Mouse (Mus musculus) liver, adult (tissue): ENCODE measurements around the gene Gm10409.
"Not testable (repeated sequence)": the region's sequence is repeated elsewhere in the genome, so short reads cannot be mapped to it uniquely, and the experiment has no call there.

Experiments used
- GATA4 ChIP-seq: IDR thresholded peaks from 2 replicates; pipeline ENCODE4 v1.6.1; 2014; ENCODE audit warnings: mild to moderate bottlenecking, low read length; ENCODE audit not compliant: insufficient replicate concordance

Gene Gm10409

DNA sequence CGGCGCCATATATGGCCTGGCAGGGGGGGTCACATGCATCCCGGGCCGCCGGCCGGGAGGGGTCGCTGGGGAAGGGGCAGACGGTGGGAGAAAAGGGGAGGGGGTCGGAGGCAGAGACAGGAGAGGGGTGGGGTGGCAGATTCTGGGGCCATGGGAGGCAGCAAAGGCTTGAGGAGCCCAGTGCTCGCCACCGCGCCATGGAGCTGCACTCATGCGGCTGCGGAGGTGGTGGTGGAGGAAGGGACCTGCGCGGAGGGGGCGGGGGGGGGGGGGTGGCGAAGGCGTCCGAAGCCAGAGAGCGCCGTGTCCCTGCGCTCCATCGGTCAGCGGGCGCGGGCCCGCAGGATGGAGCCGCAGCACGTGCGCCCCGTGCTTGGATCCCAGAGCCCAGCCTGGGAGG, at the start of gene Gm10409:
Gene Gm10409, plus strand, starts transcription at position 301 of the 400 bp plus-strand sequence.
- TF ChIP-seq GATA4: not testable (repeated sequence)

DNA sequence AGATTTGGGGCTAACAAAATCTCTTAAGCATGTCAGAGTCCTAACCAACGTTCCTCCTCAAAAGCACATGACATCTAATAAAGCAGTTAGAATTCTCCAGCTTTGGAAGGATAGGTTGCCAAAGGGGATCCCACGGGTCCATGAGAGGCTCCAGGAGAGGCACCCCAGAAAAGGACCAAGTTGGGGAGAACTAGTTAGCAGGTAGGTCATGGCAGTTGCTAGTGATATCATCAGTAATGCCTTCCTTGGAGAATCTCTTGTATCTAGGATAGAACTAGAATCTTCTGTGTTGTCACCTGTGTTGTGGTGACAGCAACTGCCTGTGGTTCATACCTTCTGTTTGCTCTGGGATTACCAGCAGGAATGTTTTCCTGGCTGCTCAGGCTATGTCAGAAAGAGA, 17.6 kb upstream of the Gm10409 start, which contains the start of gene Gm10413:
Gene Gm10413, plus strand, starts transcription at position 301 of the 400 bp plus-strand sequence.
- TF ChIP-seq GATA4: not testable (repeated sequence)

GRCm38 (mm10) chr14:3427803-3428202, 15.4 kb downstream of the Gm10409 start, which contains the start of gene Gm3005:
Gene Gm3005, plus strand, starts transcription at chr14:3428103.
- TF ChIP-seq GATA4: not testable (repeated sequence)

DNA sequence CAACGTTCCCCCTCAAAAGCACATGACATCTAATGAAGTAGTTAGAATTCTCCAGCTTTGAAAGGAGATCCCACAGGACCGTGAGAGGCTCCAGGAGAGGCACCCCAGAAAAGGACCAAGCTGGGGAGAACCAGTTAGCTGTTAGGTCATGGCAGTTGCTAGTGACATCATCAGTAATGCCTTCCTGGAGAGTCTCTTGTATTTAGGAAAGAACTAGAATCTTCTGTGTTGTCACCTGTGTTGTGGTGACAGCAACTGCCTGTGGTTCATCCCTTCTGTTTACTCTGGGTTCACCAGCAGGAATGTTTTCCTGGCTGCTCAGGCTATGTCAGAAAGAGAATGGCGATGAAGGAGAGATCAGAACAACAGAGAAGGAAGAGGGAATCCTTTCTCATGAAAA, 36.7 kb downstream of the Gm10409 start, which contains the start of gene Gm10408:
Gene Gm10408, plus strand, starts transcription at position 301 of the 400 bp plus-strand sequence.
- TF ChIP-seq GATA4: not testable (repeated sequence)
